Mouse (Mus musculus) adrenal gland, adult 2 months (tissue): ENCODE measurements around the gene Lpar5. TPM values are rescaled to one million over a fixed set of nuclear protein-coding genes. Genes with fewer than 3 reads are reported as not detected.

ENCODE experiments used
- DNase-seq: peaks from one replicate; pipeline ENCODE4 v3.0.0; 2021
- polyA plus RNA-seq: library from polyadenylated mRNA; depleted of rRNA; stranded (reverse); fragments of >200 nt; gene quantifications from 2 replicates; pipeline ENCODE4 v1.2.3, GENCODE M21; 2012
- total RNA-seq, 2 experiments: library from RNA; stranded (reverse); gene quantifications; 2 replicates each; pipeline ENCODE4 v1.2.3; 2021

The Lpar5 gene
- total and polyA plus RNA-seq, 3 experiments, result 0.61 to 4.3 (median 0.83) TPM

DNA sequence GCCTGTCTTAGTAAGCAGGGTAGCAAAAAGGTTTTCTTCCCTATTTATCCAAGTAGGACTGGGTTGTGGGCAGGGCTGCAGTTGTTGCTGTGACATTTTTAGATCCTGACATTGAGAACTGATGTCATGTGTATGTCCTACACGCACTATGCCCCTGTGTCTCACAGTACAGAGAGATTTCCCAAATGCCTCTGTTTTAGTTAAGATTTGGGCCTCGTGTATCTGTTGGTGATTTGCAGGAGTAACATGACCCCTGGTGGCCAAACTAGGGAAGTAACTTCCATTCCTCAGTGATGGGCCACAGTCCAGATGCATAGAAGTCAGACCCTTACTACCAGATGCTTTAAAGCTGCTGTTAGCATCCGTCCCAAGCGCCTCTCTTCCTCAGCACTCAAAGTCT, 16.7 kb downstream of the Lpar5 start:
- DNase-seq, result peak; percentile 69

DNA sequence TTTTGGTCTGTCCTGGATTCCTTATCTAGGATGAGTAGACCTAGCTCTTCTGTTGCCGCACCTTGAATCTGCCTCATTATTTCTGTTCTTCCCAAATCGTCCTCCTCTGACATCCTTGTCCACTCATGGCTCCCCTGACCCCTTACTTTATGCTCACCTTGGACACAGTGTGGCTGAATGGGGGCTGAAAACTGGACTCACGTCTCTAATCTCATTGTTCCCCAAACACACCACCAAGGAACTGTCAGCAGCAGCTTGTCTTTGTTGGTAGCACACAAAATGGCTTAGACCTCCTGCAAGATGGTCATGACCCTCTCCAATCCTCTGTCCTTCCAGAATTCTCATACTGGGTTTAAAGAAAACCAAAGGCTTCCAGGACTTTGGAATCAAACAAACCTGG, 20.2 kb downstream of the Lpar5 start:
- DNase-seq, result no peak

- peak; percentile 88 for DNase-seq
Observed at GRCm38 (mm10) chr6:125088561-125089321, 21.0 kb downstream of the Lpar5 start.

DNA sequence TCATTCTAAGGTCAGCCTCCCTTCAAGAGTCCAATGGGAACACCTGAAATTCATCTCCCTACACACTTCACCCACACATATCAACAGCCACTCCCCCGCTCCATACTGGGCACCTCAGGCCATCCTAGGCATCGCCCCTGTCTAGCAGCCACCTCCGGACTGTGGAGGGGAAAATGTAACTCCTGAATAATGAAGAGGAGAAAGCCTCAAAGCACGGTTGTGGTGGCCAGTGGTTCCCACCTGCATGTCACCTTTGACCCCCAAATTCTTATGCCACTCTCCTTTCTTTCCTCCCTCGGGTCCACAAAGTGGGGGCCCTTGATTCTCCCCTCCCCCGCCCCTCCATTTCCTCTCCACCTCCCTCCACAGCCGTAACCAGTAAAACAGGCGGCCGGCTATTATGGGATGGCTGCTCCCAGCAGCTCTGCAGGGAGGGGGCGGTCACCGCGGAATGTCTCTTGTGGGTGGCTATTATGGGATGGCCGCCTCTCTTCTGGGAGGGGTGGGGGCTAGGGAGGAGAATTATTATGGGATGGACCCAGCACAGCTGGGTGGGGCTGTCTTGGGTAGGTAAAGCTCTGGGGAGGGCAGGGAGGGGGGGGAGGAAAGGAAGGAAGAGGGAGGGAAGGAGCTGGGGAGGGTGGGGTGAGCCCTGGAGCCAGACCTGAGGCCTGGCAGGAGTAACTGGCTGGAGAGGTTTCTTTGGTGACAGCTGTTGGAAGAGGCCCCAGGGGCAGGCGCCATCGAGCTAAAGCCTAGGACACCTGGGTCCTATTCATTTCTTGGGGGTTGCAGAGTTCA, 22.0 kb downstream of the Lpar5 start:
- peak; percentile 86 for DNase-seq

- no peak for DNase-seq
Observed at GRCm38 (mm10) chr6:125090341-125091085, 22.8 kb downstream of the Lpar5 start.

DNA sequence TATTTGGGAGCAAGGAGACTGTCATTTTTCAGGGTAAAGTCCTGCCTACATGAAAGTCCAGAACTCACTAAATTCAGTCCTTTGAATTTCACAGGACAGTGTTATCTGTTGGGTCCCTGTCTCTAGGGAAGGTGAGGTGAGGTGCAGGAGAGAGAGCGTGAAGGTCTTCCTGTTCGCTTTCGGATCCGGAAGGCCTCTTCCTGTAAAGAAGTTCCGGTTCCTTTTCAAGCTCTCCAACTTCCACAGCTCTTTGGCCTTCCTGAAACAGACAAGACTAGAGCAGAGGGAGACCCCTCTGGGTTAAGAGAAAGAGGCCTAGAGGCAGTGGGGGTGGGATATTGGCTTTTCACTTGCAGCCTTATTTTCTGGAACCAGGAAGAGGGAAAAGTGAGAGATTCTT, 24.7 kb downstream of the Lpar5 start:
- DNase-seq, result no peak

GRCm38 (mm10) chr6:125094843-125095242, 27.1 kb downstream of the Lpar5 start:
- DNase-seq, result no peak

- DNase-seq, result peak; percentile 95
Observed at GRCm38 (mm10) chr6:125095391-125096278, 27.9 kb downstream of the Lpar5 start, which contains the start of gene Chd4. TSS of gene Chd4 (plus strand) at chr6:125095981.

GRCm38 (mm10) chr6:125096279-125096596, 28.5 kb downstream of the Lpar5 start:
- DNase-seq, result no peak

DNA sequence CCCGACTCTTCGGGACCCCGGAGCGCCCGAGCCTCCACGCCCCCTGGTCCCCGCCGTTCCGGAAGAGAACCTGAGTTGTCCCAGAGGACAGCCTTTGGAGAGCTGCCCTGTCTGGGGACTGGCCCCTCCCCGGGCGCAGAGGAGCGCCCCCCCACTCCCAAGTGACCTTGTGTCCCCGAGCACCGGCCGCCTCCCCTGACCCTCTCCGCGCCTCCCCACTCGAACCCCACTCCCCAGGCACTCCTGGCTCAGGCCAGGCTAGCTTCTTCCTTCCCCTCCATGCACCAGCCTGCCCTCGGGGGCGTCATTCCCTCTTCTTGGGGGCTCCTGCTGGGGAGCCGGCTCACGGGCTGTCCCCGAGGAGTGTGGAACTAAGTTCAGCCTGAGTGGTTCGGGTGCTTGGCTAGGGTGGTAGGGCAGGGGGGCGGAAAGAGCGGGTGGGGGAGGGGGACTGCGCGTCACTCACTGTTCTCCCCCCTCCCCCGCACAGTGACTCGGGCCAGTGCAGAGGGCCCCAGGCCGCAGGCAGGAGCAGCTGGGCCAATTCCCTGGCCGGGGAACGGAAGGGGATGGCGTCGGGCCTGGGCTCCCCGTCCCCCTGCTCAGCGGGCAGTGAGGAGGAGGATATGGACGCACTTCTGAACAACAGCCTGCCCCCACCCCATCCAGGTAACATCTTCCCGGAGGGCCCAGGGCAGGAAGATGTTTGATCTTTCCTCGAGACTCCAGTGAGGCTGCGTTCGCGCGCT, 29.1 kb downstream of the Lpar5 start:
- peak; percentile 82 for DNase-seq

- DNase-seq, result no peak
Observed at GRCm38 (mm10) chr6:125097346-125097689, 29.6 kb downstream of the Lpar5 start.

GRCm38 (mm10) chr6:125097951-125098350, 30.2 kb downstream of the Lpar5 start:
- DNase-seq, result no peak

- peak; percentile 47 for DNase-seq
Observed at GRCm38 (mm10) chr6:125098513-125098912, 30.8 kb downstream of the Lpar5 start.

DNA sequence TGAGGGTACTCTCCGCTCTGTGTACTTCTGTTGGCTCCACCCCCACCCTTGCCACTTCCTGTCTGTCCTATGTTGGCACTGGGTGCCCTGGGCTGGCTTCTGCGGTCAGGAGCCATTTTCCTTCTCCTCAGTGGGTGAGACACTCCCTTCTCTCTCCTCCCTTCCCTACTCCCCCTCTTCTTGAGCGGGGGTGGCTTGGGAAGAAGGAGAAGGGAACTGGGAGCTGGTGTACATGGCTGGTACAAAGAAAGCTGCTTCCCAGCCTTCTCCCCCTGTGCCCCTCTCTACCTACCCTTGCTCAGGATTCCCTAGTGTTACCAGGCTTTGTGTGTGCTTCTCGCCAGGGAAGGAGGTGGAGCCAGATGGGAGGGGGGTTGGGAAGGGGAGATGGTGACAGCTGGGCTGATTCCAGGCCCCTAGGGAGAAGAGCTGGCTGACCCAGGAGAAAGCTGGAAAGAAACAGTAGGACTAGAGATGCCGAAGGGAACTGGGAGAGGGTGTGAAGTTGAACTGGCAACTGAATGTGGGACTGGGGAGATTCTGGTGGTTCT, 31.8 kb downstream of the Lpar5 start:
- DNase-seq, result peak; percentile 51

DNA sequence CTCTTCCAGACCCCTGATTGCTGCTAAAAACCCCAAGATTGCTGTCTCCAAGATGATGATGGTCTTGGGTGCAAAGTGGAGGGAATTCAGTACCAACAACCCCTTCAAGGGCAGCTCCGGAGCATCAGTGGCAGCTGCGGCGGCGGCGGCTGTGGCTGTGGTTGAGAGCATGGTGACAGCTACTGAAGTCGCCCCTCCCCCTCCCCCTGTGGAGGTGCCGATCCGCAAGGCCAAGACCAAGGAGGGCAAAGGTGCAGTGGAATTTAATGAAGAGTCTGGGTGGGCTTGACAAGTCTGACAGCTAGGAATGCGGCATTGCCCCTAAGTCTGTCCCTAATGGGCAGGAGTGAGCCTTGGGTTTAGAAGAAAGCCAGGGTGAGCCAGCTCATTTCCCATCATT, 33.7 kb downstream of the Lpar5 start:
- no peak for DNase-seq

DNA sequence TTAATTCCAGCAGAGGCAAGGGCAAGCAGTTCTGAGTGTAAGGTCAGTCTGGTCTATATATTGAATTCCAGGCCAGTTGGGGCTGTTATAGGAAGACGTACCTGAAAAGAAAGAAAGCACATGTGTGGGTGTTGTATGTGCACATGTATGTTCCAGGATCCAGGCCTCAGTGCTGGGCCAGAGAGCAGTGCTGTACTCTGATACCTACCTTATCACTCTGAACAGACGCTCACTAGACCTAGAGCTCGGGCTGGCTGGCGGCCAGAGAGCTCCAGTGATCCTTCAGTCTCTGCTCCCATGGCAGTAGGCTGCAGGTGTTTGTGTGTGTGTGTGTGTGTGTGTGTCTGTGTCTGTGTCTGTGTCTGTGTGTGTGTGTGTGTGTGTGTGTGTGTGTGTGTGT, 36.5 kb downstream of the Lpar5 start:
- DNase-seq, result no peak

DNA sequence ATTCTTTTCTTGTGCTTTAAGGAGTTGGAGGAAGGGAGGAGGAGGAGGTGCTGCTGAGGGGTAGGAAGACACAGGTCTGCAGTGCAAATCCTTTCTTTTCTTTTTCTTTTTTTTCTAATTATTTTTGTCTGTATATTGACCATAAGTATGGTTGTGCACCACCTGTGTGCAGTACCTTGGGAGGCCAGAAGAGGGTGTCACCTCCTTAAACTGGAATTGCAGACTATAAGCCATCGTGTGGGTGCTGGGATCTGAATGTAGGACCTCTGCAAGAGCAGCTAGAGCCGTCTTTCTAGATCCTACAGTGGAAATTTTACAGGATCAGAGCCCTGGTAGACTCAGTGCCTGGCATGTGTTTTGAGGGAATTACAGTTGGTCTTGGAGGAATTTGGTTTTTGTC, 40.0 kb downstream of the Lpar5 start:
- DNase-seq, result no peak

DNA sequence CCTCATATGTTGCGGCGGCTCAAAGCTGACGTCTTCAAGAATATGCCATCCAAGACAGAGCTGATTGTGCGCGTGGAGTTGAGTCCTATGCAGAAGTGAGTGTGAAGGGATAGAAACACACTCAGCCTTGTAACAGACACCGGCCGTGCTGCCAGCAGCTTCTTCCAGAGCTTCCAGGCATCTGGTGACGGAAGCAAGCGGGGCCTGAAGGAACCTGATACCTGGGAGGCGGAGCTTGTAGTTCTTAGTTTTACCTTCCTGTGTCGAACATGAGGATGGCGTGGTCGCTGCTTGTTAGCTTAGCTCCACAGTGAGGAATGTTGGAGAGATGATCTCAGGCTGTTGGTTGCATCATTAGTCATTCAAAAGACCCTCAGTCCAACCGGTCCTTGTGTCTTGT, 41.7 kb downstream of the Lpar5 start:
- DNase-seq, result no peak

DNA sequence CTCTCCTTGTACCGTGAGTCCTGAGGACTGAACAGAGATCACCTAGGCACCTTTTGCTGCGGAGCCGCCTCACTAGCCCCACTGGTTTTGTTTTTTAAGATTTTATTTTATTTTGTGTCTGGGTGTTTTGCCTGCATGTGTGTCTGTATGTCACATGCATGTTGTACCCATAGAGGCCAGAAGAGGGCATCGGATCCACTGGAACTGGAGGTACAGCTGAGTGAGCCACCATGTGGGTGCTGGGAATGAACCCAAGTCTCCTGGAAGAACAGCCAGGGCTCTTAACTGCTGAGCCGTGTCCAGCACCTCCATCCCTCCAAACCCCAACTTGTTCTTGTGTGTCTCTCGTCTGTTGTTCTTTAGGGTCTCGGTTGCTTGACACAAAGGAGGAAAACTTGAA, 43.2 kb downstream of the Lpar5 start:
- DNase-seq, result no peak

GRCm38 (mm10) chr6:125112553-125112952, 44.8 kb downstream of the Lpar5 start:
- peak; percentile 35 for DNase-seq

GRCm38 (mm10) chr6:125119387-125119786, 51.7 kb downstream of the Lpar5 start:
- DNase-seq, result no peak
